Mouse (Mus musculus) spleen, postnatal 4 days (tissue): ENCODE measurements around the gene Ube2dnl2.

Experiments used
- DNase-seq, 2 experiments: peaks; one replicate each; pipeline ENCODE4 v3.0.0; 2022; ENCODE audit warnings: low spot score in 2 of 2

Gene Ube2dnl2

GRCm38 (mm10) chrX:114907282-114907681 lies at the start of gene Ube2dnl2:
Ube2dnl2 (plus strand) TSS chrX:114907582.
- DNase-seq: no peak

- no peak for DNase-seq
Measured at GRCm38 (mm10) chrX:114895489-114895888, 11.9 kb upstream of the Ube2dnl2 start.

- no peak for DNase-seq
Measured at GRCm38 (mm10) chrX:114897506-114897905, 9.9 kb upstream of the Ube2dnl2 start.

GRCm38 (mm10) chrX:114903391-114903790 lies 4.0 kb upstream of the Ube2dnl2 start:
- no peak for DNase-seq

GRCm38 (mm10) chrX:114904712-114905111 lies 2.7 kb upstream of the Ube2dnl2 start, which contains the start of gene Ube2dnl1:
Ube2dnl1 (plus strand) TSS chrX:114905012.
- no peak for DNase-seq

DNA sequence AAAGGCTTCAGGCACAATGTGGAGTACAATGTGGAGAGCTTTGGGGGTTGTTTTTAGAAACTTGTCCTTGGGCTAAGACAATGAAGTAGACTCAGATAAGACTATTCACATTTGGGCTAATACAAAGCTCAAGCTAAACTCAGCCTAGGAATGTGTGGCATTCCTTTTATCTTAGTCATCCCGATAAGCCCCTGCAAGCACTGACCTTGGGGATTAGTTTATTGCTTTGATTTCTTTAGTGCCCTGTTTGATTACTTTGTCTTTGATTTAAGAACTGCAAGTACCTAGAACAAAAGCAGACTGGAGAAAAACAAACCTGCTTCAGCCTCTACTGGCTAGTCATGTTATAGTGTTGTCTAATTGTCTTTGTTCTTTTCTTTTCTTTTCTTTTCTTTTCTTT lies 47.7 kb downstream of the Ube2dnl2 start:
- no peak for DNase-seq
